Mouse (Mus musculus): ENCODE measurements at regions not wholly inside any gene's neighbourhood (a gene's known extent, or its start where the extent isn't known, plus 50 kb on each side); places are given as distances from the start of the nearest gene placed in this dataset.

DNA sequence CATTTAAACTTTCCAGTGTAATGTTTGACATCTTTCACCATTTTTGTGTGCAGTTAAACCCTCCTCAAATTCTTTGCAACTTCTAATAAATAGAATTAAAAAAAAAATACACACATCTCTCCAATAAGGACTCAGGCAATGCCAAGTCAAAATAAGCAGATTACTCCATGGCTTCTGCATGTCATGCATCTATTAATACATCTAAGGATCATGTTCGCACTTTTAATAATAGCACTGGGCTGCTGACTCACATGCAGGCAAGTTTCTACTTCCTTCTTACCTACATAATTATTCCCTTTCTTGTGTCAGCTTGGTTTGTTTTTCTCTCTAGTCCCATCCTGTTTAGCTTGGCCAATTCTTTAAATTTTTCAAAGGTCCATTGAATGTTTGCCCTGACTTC is 415.4 kb upstream of the Acvr2a start:
- Histone ChIP-seq H3K27me3 (ENCODE audit: insufficient read depth, low read length) (no peaks in the 10 kb centered on the region), H3K4me1 (ENCODE audit: insufficient read depth, low read depth, low read length) (no peaks in the 10 kb centered on the region), H3K9me3 (replicated peaks) (no peaks in the 10 kb centered on the region), H3K4me3 (ENCODE audit: low read depth, low read length) (no peak overlapping the region), H3K36me3 (replicated peaks) (no peaks in the 10 kb centered on the region)
- TF ChIP-seq TAL1 (conservative IDR thresholded peaks at IDR 0.05; ENCODE audit: low read depth, low read length) (no peak), GATA2 (IDR thresholded peaks at IDR 0.05; ENCODE audit: borderline replicate concordance, low read depth, low read length) (no peak), GATA1 (IDR thresholded peaks at IDR 0.05; ENCODE audit: borderline replicate concordance, low read length) (no peak), CTCF (IDR thresholded peaks at IDR 0.05; ENCODE audit: low read depth, low read length) (no peak), POLR2AphosphoS5 (IDR thresholded peaks at IDR 0.05; ENCODE audit: insufficient replicate concordance, low read depth, low read length) (no peak)
- ATAC-seq (ENCODE audit: extremely low read depth, insufficient number of reproducible peaks, low FRiP score, poor library complexity, severe bottlenecking), result no peak
- DNase-seq (ENCODE audit: low spot score), result no peak

DNA sequence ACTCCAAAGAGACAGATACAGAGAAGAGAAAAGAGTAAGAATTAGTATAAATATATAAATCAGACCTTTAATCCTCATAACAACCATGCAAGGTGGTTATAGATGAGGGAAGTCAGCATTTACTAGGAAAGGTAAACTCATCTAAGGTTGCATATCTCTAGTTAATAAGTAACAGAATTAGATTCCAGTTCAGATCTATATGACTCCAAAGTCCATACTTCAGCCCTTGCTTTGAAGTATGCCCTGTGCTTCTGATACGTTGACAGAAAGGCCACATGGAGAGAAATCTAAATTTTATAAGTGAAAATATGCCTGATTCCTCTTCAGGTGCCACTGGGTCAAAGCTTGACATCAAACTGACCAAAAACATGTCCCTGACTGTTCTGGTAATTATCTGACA is 414.7 kb upstream of the Acvr2a start:
- DNase-seq (ENCODE audit: low spot score) (no peak), ATAC-seq (ENCODE audit: extremely low read depth, insufficient number of reproducible peaks, low FRiP score, poor library complexity, severe bottlenecking) (no peak)
- no peaks in the 10 kb centered on the region for H3K36me3 ChIP-seq (replicated peaks)
- H3K27me3 ChIP-seq (ENCODE audit: insufficient read depth, low read length), result no peaks in the 10 kb centered on the region
- no peak for TF ChIP-seq GATA2 (IDR thresholded peaks at IDR 0.05; ENCODE audit: borderline replicate concordance, low read depth, low read length)
- TF ChIP-seq GATA1 (IDR thresholded peaks at IDR 0.05; ENCODE audit: borderline replicate concordance, low read length), result no peak
- no peak for TF ChIP-seq TAL1 (conservative IDR thresholded peaks at IDR 0.05; ENCODE audit: low read depth, low read length)
- no peaks in the 10 kb centered on the region for H3K4me1 ChIP-seq (ENCODE audit: insufficient read depth, low read depth, low read length)
- no peaks in the 10 kb centered on the region for H3K9me3 ChIP-seq (replicated peaks)
- H3K4me3 ChIP-seq (ENCODE audit: low read depth, low read length), result no peak overlapping the region

DNA sequence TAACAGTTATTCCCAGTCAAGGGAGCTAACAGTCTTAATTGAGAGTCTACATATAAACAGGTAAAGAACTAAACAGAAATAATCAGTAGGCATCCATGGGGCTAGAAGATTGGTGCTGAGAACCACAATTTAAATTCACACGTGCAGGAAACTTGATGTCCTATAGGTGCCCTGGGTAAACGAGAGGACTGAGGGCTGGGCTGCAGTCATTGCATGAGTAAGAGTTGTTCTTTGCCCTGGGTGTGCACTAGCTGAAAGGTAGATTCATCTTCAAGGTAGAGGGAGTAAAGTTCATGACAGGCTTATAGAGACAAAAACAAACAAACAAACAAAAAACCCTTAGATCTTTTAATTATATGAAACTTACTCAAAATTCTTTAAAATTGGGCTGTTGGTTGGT is 411.1 kb upstream of the Acvr2a start:
- Histone ChIP-seq H3K4me3 (ENCODE audit: low read depth, low read length) (no peak overlapping the region), H3K27me3 (ENCODE audit: insufficient read depth, low read length) (no peaks in the 10 kb centered on the region), H3K4me1 (ENCODE audit: insufficient read depth, low read depth, low read length) (no peaks in the 10 kb centered on the region), H3K36me3 (replicated peaks) (no peaks in the 10 kb centered on the region), H3K9me3 (replicated peaks) (no peaks in the 10 kb centered on the region)
- no peak for ATAC-seq (ENCODE audit: extremely low read depth, insufficient number of reproducible peaks, low FRiP score, poor library complexity, severe bottlenecking)
- no peak for TF ChIP-seq CTCF (IDR thresholded peaks at IDR 0.05; ENCODE audit: low read depth, low read length)
- TF ChIP-seq TAL1 (conservative IDR thresholded peaks at IDR 0.05; ENCODE audit: low read depth, low read length), result no peak
- TF ChIP-seq GATA1 (IDR thresholded peaks at IDR 0.05; ENCODE audit: borderline replicate concordance, low read length), result no peak
- no peak for TF ChIP-seq POLR2AphosphoS5 (IDR thresholded peaks at IDR 0.05; ENCODE audit: insufficient replicate concordance, low read depth, low read length)
- TF ChIP-seq GATA2 (IDR thresholded peaks at IDR 0.05; ENCODE audit: borderline replicate concordance, low read depth, low read length), result no peak
- no peak for DNase-seq (ENCODE audit: low spot score)

DNA sequence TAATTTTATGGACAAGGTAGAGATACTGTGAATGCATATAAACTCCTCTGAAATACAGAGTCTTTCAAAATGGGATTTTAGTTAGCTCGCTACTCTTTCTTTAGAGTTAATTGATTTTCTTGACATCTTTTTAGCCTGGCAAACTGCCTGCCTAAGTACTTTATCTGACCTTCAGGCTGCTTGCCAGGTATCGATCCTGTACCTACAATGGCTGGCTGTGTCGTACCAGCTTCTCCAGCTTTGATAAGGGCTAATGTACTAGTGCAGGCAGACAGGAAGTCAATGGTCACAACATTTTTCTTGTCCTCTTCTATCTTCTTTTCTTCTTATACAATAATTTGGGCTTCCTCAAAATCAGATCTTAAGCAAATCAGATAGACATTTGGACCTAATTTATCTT is 409.4 kb upstream of the Acvr2a start:
- no peak for ATAC-seq (ENCODE audit: extremely low read depth, insufficient number of reproducible peaks, low FRiP score, poor library complexity, severe bottlenecking)
- Histone ChIP-seq H3K4me3 (ENCODE audit: low read depth, low read length) (no peak overlapping the region), H3K36me3 (replicated peaks) (no peaks in the 10 kb centered on the region), H3K9me3 (replicated peaks) (no peaks in the 10 kb centered on the region), H3K4me1 (ENCODE audit: insufficient read depth, low read depth, low read length) (no peaks in the 10 kb centered on the region), H3K27me3 (ENCODE audit: insufficient read depth, low read length) (no peaks in the 10 kb centered on the region)
- no peak for TF ChIP-seq CTCF (IDR thresholded peaks at IDR 0.05; ENCODE audit: low read depth, low read length)
- TF ChIP-seq GATA2 (IDR thresholded peaks at IDR 0.05; ENCODE audit: borderline replicate concordance, low read depth, low read length), result no peak
- no peak for TF ChIP-seq POLR2AphosphoS5 (IDR thresholded peaks at IDR 0.05; ENCODE audit: insufficient replicate concordance, low read depth, low read length)
- TF ChIP-seq GATA1 (IDR thresholded peaks at IDR 0.05; ENCODE audit: borderline replicate concordance, low read length), result no peak
- TF ChIP-seq TAL1 (conservative IDR thresholded peaks at IDR 0.05; ENCODE audit: low read depth, low read length), result no peak
- no peak for DNase-seq (ENCODE audit: low spot score)

DNA sequence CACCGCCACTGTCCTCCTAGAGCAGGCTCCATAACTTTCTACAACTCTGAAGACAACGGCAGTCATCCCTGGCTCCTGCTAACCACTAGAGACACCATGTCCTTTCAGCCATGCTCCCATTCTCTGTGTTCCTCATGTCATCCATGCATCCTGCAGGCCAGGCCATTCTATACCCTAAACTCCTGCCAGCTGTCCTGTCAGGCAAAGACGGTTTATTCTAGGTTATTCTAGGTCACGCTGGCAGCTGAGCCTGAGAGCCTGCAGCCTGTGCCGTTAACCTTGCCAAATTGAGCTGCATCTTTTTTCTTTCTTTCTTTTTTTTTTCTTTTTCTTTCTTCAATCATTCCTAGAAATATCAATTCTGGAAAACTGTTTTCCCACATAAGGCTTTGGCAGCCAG is 406.0 kb upstream of the Acvr2a start:
- TF ChIP-seq GATA1 (IDR thresholded peaks at IDR 0.05; ENCODE audit: borderline replicate concordance, low read length), result no peak
- ATAC-seq (ENCODE audit: extremely low read depth, insufficient number of reproducible peaks, low FRiP score, poor library complexity, severe bottlenecking), result no peak

DNA sequence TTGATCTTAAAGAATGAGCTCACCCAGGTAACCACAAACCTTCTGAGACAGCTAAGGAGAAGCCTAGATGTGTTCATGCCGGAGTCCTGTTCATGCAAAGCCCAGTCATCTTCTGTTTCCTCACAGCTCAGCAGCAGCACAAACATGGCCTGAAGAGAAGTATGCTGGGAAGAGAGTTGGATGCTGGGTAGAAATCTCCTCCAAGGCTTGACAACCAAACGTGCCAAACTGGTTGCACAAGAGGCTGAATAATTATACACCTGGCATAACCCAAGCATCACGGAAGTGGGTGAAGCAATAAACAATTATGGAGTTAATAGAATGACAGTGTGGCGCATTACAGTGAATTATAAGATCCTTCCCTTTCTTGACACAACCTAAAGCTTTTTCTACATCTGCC is 404.0 kb upstream of the Acvr2a start:
- DNase-seq (ENCODE audit: low spot score) (no peak), ATAC-seq (ENCODE audit: extremely low read depth, insufficient number of reproducible peaks, low FRiP score, poor library complexity, severe bottlenecking) (no peak)
- Histone ChIP-seq H3K4me3 (ENCODE audit: low read depth, low read length) (no peak overlapping the region), H3K9me3 (replicated peaks) (no peaks in the 10 kb centered on the region), H3K4me1 (ENCODE audit: insufficient read depth, low read depth, low read length) (no peaks in the 10 kb centered on the region), H3K36me3 (replicated peaks) (no peaks in the 10 kb centered on the region), H3K27me3 (ENCODE audit: insufficient read depth, low read length) (no peaks in the 10 kb centered on the region)
- TF ChIP-seq TAL1 (conservative IDR thresholded peaks at IDR 0.05; ENCODE audit: low read depth, low read length), result no peak
- no peak for TF ChIP-seq GATA2 (IDR thresholded peaks at IDR 0.05; ENCODE audit: borderline replicate concordance, low read depth, low read length)
- no peak for TF ChIP-seq POLR2AphosphoS5 (IDR thresholded peaks at IDR 0.05; ENCODE audit: insufficient replicate concordance, low read depth, low read length)
- no peak for TF ChIP-seq GATA1 (IDR thresholded peaks at IDR 0.05; ENCODE audit: borderline replicate concordance, low read length)
- no peak for TF ChIP-seq CTCF (IDR thresholded peaks at IDR 0.05; ENCODE audit: low read depth, low read length)

More for the DNA sequence above, 406.0 kb upstream of the Acvr2a start:
- H3K36me3 ChIP-seq (replicated peaks), result no peaks in the 10 kb centered on the region
- no peaks in the 10 kb centered on the region for H3K9me3 ChIP-seq (replicated peaks)
- H3K4me3 ChIP-seq (ENCODE audit: low read depth, low read length), result no peak overlapping the region
- no peaks in the 10 kb centered on the region for H3K27me3 ChIP-seq (ENCODE audit: insufficient read depth, low read length)
- DNase-seq (ENCODE audit: low spot score), result no peak
- no peaks in the 10 kb centered on the region for H3K4me1 ChIP-seq (ENCODE audit: insufficient read depth, low read depth, low read length)

DNA sequence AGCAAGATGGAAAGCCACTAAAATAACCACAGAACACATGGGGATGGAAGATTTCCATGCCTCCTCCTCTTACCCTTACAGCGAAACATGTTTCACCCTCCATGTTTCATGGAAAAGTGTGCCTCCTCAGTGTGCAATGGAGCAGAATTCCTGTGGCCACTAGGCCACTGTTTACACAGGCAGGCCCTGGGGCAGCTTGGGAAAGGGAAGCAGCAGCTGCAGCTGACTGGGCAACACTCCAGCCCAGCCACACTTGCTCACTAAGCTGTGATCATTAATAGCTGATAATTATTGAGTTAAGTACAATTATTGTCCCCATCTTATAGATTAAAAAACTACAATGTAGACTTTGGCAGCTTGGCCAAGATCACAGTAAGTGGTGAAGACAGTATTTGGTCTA is 402.5 kb upstream of the Acvr2a start:
- no peaks in the 10 kb centered on the region for H3K36me3 ChIP-seq (replicated peaks)
- H3K9me3 ChIP-seq (replicated peaks), result no peaks in the 10 kb centered on the region
- no peak overlapping the region for H3K4me3 ChIP-seq (ENCODE audit: low read depth, low read length)
- TF ChIP-seq GATA1 (IDR thresholded peaks at IDR 0.05; ENCODE audit: borderline replicate concordance, low read length) (no peak), CTCF (IDR thresholded peaks at IDR 0.05; ENCODE audit: low read depth, low read length) (no peak), GATA2 (IDR thresholded peaks at IDR 0.05; ENCODE audit: borderline replicate concordance, low read depth, low read length) (no peak), TAL1 (conservative IDR thresholded peaks at IDR 0.05; ENCODE audit: low read depth, low read length) (no peak), POLR2AphosphoS5 (IDR thresholded peaks at IDR 0.05; ENCODE audit: insufficient replicate concordance, low read depth, low read length) (no peak)
- 0 out of 2 replicates have a peak, but pooled peaks cover 4% of the 10 kb centered on the region for H3K4me1 ChIP-seq (ENCODE audit: insufficient read depth, low read depth, low read length)
- ATAC-seq (ENCODE audit: extremely low read depth, insufficient number of reproducible peaks, low FRiP score, poor library complexity, severe bottlenecking) (no peak), DNase-seq (ENCODE audit: low spot score) (no peak)
- no peaks in the 10 kb centered on the region for H3K27me3 ChIP-seq (ENCODE audit: insufficient read depth, low read length)
